Mouse (Mus musculus) lung, postnatal 10 days (tissue): Measurements from ENCODE around the gene Col16a1.

Experiments used
- DNase-seq: peaks from one replicate; pipeline ENCODE4 v3.0.0; 2021

Gene Col16a1

GRCm38 (mm10) chr4:130087293-130087692 lies 39.7 kb downstream of the Col16a1 start:
- peak; percentile 93 for DNase-seq

DNA sequence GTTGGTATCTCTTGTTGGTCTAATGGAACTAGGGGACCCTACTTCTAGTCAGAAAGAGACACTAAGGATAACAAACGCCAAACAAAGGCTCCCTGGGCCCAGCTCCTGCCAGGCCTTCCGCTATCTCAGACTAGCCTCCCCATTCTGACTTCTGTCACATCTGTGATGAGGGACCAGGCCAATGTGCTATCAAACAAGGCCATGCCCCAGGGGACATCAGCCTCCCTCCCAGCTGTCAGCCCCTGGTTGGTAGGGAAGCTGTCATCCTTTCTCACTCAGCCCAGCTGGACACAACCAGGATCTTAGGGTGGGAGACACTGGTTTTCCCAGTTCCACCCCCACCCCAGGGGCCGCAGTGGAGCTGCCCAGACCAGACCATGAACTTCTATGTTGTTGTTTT lies 47.5 kb downstream of the Col16a1 start:
- no peak for DNase-seq

GRCm38 (mm10) chr4:130101183-130101582 lies 53.5 kb downstream of the Col16a1 start:
- DNase-seq, result peak; percentile 51

- DNase-seq, result peak; percentile 56
Measured at GRCm38 (mm10) chr4:130102111-130102651, 54.5 kb downstream of the Col16a1 start, which contains the start of gene Pef1. Gene Pef1, plus strand, starts transcription at chr4:130102558.

DNA sequence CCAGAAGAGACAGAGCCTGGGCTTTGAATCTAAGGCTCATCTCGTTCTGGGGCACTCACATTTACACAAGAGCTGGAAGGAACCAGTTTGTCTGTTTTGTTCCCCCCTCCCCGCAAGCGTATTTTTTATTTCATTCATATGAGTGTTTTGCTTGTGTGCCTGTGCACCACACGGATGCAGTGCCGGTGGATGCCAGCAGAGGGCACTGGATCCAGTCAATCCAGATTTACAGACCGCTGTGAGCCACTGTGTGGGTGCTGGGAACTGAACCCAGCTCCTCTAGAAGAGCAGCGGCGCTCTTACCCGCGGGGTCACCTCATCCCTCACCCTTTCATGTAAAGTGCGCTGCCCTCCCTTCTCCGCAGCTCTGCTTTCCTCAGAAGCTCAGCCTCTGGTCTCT lies 56.0 kb downstream of the Col16a1 start:
- DNase-seq, result no peak

DNA sequence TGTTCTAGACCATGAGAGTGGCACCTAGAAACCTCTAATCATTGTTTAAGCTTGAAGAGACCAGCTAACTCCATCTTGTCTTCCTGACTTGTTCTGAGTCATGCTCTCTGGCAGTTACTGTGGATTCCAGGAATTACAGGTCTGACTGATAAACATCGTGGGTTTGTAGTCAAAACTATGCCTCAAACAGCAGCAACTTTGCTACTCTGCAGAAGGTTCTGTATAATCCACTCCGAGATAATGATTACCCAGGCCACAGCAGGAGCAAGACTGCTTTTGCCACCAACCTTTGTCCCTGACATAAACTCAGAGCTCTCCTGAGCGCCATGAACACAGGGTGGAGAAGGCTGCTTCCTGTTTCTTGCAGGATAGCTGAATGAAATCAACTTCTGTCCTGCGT lies 56.9 kb downstream of the Col16a1 start:
- DNase-seq, result no peak

- DNase-seq, result no peak
Measured at GRCm38 (mm10) chr4:130107065-130107443, 59.4 kb downstream of the Col16a1 start.

GRCm38 (mm10) chr4:130107444-130108131 lies 59.9 kb downstream of the Col16a1 start:
- peak; percentile 100 for DNase-seq

GRCm38 (mm10) chr4:130108929-130109328 lies 61.3 kb downstream of the Col16a1 start:
- DNase-seq, result peak; percentile 69

DNA sequence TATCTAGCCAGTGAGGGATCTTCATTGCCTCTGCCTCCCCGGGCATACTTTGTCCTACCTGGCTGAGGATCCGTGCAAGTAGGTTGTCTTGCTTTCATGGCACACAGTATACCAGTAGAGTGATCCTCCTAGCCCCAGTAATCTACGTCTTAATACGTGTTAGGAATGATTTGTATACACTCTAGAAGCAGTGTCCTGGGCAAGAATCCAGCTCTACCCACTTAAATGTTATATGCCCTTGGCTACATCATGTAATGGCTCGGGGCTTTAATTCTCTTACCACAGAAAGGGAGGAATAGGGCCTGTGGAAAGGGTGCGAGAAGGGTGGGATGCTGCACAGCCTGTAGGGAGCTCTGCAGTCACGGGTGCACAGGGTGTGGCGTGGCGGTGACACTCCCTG lies 62.0 kb downstream of the Col16a1 start:
- DNase-seq, result peak; percentile 41

GRCm38 (mm10) chr4:130110091-130110490 lies 62.5 kb downstream of the Col16a1 start:
- DNase-seq, result no peak

DNA sequence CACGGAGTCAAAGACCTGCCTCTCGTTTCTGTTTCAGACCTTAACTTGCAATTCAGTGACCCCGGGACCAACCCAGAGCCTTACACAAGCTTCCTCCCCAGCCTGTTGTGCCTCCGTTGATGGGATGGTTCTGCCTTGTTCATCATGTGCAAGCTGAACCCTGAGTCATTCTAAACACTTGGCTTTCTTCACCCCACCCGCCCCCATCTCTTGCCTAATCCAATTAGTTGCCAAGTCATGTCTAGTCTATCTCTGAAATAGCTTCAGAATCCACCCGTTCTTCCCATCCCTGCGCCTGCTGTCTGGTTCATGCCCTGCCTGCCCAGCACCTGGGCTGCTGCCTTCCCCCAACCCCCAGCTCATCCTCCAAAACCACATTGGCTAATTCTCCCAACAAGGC lies 64.7 kb downstream of the Col16a1 start:
- peak; percentile 73 for DNase-seq

DNA sequence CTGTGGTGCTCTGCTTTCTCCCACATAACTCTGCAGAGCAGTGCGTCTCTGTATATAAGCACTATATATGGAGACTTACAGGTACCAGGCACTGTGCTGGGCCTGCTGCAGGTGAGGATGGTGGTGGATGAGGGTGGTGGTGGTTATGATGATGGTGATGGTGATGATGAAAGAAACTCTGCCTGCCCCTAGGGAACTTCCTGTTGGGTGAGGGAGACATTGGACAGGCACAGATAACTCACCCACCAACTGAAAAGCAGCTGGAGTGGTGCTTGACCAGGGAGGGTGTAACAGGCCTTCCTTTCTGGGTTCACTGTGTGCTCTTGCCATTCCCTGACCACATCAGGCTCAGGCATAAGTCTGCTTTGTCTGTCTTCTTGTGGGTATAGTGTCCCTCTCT lies 65.1 kb downstream of the Col16a1 start:
- DNase-seq, result no peak

DNA sequence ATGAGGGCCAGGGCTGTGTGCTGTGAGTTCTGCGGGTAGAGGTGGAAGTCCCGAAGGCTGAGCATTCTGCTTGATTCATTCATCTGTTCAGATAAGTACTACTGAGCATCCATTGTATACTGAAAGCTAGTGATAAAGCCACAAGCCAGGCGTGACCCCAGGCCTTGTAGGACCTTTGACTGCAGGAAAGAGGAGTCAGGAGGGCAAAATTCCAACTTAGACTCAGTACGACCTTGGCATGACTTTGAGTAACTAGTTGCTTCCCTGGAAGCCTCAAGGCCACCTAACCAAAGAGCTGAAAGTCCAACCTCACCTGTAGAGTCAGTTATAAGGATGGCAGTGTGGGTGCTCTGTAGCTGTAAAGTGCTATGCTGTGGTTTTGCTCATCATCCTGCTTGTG lies 73.1 kb downstream of the Col16a1 start:
- DNase-seq, result no peak

GRCm38 (mm10) chr4:130121560-130121959 lies 73.9 kb downstream of the Col16a1 start:
- DNase-seq, result no peak

DNA sequence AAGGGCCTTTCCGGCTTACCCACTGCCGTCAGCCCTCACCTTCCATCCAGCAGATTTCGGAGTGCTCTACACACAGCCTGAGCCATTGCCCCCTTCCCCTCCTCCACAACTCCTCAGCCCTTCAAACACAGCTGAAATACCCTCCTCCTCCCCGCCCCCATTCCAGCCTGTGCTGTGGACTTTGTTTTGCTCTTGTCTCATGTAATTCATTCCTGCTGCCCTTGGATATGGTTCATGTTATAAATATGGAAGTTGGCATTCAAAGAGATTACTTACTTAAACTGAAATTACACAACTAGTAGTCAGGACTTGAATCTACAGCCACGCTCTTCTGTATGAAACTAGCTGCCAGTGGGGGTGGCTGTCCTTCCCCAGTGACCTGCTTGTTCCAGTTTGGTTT lies 75.4 kb downstream of the Col16a1 start:
- no peak for DNase-seq

- DNase-seq, result peak; percentile 68
Measured at GRCm38 (mm10) chr4:130124110-130124509, 76.5 kb downstream of the Col16a1 start.

- DNase-seq, result peak; percentile 50
Measured at GRCm38 (mm10) chr4:130125164-130125563, 77.5 kb downstream of the Col16a1 start.

DNA sequence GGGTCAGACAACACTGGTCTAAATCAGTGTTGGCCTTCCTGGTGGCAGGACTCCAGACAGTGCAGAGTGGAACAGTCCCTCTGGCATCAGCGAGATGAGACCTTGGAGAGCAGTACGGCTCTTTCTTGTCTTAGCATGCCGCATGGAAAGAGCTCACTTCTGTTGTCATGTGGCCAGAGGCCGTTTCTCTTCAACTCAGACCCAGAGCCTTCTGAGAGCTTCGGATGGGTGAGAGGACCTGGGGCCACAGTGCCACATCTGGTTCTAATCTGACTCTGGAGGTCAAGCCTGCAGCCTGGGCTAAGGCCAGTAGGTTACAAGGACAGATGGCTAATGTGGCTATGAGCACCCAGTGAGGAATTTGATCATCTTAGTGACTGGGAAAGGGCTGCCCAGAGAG lies 78.3 kb downstream of the Col16a1 start:
- no peak for DNase-seq

GRCm38 (mm10) chr4:130128907-130129306 lies 81.3 kb downstream of the Col16a1 start:
- no peak for DNase-seq

GRCm38 (mm10) chr4:130130082-130130481 lies 82.4 kb downstream of the Col16a1 start:
- no peak for DNase-seq

DNA sequence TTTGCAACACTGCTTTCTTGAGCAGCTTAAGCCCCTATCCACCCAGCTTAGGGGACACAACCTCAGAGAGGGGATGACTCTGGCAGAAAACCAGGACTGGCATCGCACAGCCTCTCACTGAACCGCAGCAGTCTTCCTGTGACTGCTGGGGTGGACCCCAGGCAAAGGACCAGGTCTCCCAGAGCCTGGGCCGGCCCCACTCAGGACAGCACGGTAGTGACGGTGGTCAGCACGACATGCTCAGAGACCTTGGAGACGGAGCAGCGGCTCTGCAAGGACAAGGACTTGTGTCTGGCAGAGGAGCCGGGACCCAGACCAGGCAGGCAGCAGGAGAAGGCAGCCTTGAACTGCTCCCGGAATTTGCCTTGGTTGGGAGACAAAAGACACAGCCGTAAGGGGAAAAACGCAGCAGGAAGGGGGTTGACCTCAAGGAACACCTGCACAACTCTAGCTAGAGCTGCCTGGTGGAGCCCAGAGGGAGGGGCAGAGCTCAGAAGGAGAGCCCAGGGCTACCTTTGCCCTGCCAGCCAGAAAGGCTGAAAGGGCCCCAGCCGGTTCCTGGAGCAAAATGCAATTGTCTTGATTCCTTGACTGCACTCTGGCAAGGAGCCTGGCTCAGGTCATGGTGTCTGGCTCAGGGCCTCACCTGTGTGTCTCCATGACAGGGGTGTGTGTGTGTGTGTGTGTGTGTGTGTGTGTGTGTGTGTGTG lies 83.2 kb downstream of the Col16a1 start:
- no peak for DNase-seq

- no peak for DNase-seq
Measured at GRCm38 (mm10) chr4:130131448-130132105, 83.9 kb downstream of the Col16a1 start.

GRCm38 (mm10) chr4:130133399-130133798 lies 85.8 kb downstream of the Col16a1 start:
- DNase-seq, result no peak
